Mouse (Mus musculus) forebrain, postnatal 0 days (tissue): Measurements from ENCODE around the gene Kif4. TPM values are rescaled to one million over a fixed set of nuclear protein-coding genes. Genes with fewer than 3 reads are reported as not detected.
A peak's percentile ranks its signal among the peaks of the same experiment; 100 is the strongest.

Experiments used
- ATAC-seq: fragments of 200-750 bp; cut with Nextera tagmentation; 2 replicates; pipeline ENCODE4 v1.8.0; 2017; ENCODE audit warnings: mild to moderate bottlenecking, moderate library complexity
- DNase-seq: peaks from one replicate; pipeline ENCODE4 v3.0.0-alpha.2; 2015
- H3K27ac ChIP-seq: fragments of 300-500 bp; sonication (generic); 2 replicates; pipeline ENCODE4 v1.5.1; 2014; ENCODE audit warnings: low read depth, mild to moderate bottlenecking, antibody characterized with exemption, low read length, moderate library complexity, mixed read lengths
- H3K27me3 ChIP-seq: fragments of 300-500 bp; sonication (generic); 2 replicates; pipeline ENCODE4 v1.6.1; 2014; ENCODE audit warnings: mild to moderate bottlenecking, low read length, mixed read lengths; ENCODE audit not compliant: insufficient read depth
- H3K36me3 ChIP-seq: fragments of 300-500 bp; sonication (generic); 2 replicates; pipeline ENCODE4 v1.6.1; 2014; ENCODE audit warnings: mild to moderate bottlenecking, moderate library complexity; ENCODE audit not compliant: insufficient read depth
- H3K4me1 ChIP-seq: fragments of 300-500 bp; sonication (generic); 2 replicates; pipeline ENCODE4 v1.6.1; 2014; ENCODE audit warnings: antibody characterized with exemption; ENCODE audit not compliant: insufficient read depth
- H3K4me2 ChIP-seq: fragments of 300-500 bp; sonication (generic); 2 replicates; pipeline ENCODE4 v1.6.1; 2014; ENCODE audit warnings: low read depth, mild to moderate bottlenecking, moderate library complexity
- H3K4me3 ChIP-seq: fragments of 300-500 bp; sonication (generic); 2 replicates; pipeline ENCODE4 v1.5.1; 2014; ENCODE audit warnings: low read depth, low read length, mixed read lengths
- H3K9ac ChIP-seq: fragments of 300-500 bp; sonication (generic); 2 replicates; pipeline ENCODE4 v1.6.1; 2014; ENCODE audit warnings: mild to moderate bottlenecking
- H3K9me3 ChIP-seq: fragments of 300-500 bp; sonication (generic); 2 replicates; pipeline ENCODE4 v1.6.1; 2016; ENCODE audit warnings: low read length
- CTCF ChIP-seq: sonication (generic); IDR thresholded peaks from 2 replicates; pipeline ENCODE4 v1.5.1; 2016; ENCODE audit warnings: antibody characterized with exemption, control low read depth, low read depth
- WGBS: fragments of 180-500 bp; shearing (Covaris S2); extraction: QIAGEN DNeasy Blood & Tissue Kit; methylation state at CpG from one replicate; pipeline ENCODE4 v1.1.7; 2014; 5-methylcytosine and 5-hydroxymethylcytosine counted together
- polyA plus RNA-seq: library from polyadenylated mRNA; unstranded; fragments of >200 nt; fragmentation: Nextera tagmentation; extraction: Ambion mirVana; gene quantifications from 2 replicates; pipeline ENCODE4 v1.2.1, GENCODE M21; 2015
- total RNA-seq: library from RNA; depleted of rRNA; stranded (reverse); fragments of >200 nt; gene quantifications from 2 replicates; pipeline ENCODE4 v1.2.3, GENCODE M21; 2014

The Kif4 gene
- total and polyA plus RNA-seq, 2 experiments from 2014 or later, result 3.1 to 6.7 TPM

DNA sequence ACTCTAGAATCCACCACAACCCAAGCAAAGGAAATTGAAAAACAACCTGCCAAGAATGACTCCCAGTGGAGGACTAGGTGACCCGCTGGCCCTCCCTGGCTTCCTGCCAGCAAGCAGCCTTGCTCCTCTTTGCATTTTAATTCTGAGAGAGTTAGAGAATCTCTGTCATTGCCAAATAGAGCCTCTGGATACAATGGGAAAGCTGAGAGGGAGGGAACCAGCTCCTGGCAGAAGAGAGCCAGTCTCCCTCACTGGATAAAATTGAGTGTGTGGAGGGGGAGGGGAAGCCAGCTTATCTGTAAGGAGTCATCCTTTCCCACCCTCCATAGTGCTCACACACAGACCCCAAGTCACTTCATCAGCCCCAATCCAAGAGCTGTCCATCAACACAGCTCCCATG is 103.4 kb downstream of the Kif4 start:
- H3K4me3 ChIP-seq, result no peak overlapping the region
- no peak overlapping the region for H3K9ac ChIP-seq
- no peak overlapping the region for H3K4me2 ChIP-seq
- ATAC-seq, result peak; percentile 21; the same call in 1 of the 2 replicates
- H3K27ac ChIP-seq, result no peak overlapping the region
- H3K27me3 ChIP-seq, result no peaks in the 10 kb centered on the region
- H3K4me1 ChIP-seq, result no peaks in the 10 kb centered on the region
- no peak for TF ChIP-seq CTCF
- WGBS, result 29% methylated on average over 1 of the region's 1 CpGs
- H3K9me3 ChIP-seq, result no peaks in the 10 kb centered on the region
- no peaks in the 10 kb centered on the region for H3K36me3 ChIP-seq
- peak; percentile 44 for DNase-seq

- Histone ChIP-seq H3K9me3 (no peaks in the 10 kb centered on the region), H3K36me3 (no peaks in the 10 kb centered on the region), H3K4me3 (peak within 1 kb of the TSS; percentile 24), H3K27ac (peak within 1 kb of the TSS; percentile 29), H3K27me3 (no peaks in the 10 kb centered on the region), H3K9ac (peak within 1 kb of the TSS; percentile 41), H3K4me1 (no peaks in the 10 kb centered on the region), H3K4me2 (peak within 1 kb of the TSS; percentile 47)
- peak; percentile 42 for DNase-seq
- TF ChIP-seq CTCF, result peak; percentile 62
- WGBS, result 17% methylated on average over 8 of the region's 8 CpGs
- peak; percentile 83 for ATAC-seq
Observed at GRCm38 (mm10) chrX:100729665-100730188, 104.2 kb downstream of the Kif4 start, which contains the start of gene Gdpd2. TSS of gene Gdpd2 (plus strand) at chrX:100729873.

GRCm38 (mm10) chrX:100730266-100730665 is 104.7 kb downstream of the Kif4 start:
- no peaks in the 10 kb centered on the region for H3K4me1 ChIP-seq
- DNase-seq (no peak), ATAC-seq (peak; percentile 50)
- 30% methylated on average over 8 of the region's 8 CpGs for WGBS
- H3K4me2 ChIP-seq, result peak overlapping the region; percentile 47
- no peak for TF ChIP-seq CTCF
- H3K9me3 ChIP-seq, result no peaks in the 10 kb centered on the region
- H3K36me3 ChIP-seq, result no peaks in the 10 kb centered on the region
- no peaks in the 10 kb centered on the region for H3K27me3 ChIP-seq
- peak overlapping the region; percentile 21; the same call in 1 of the 2 replicates for H3K27ac ChIP-seq
- peak overlapping the region; percentile 24 for H3K4me3 ChIP-seq
- H3K9ac ChIP-seq, result peak overlapping the region; percentile 41

GRCm38 (mm10) chrX:100734359-100734758 is 108.8 kb downstream of the Kif4 start:
- WGBS, result 79% methylated on average over 7 of the region's 7 CpGs
- no peak for DNase-seq
- Histone ChIP-seq H3K9ac (no peak overlapping the region), H3K27me3 (no peaks in the 10 kb centered on the region), H3K36me3 (no peaks in the 10 kb centered on the region), H3K27ac (no peak overlapping the region), H3K4me1 (no peaks in the 10 kb centered on the region), H3K4me3 (no peak overlapping the region), H3K9me3 (no peaks in the 10 kb centered on the region), H3K4me2 (no peak overlapping the region)
- TF ChIP-seq CTCF, result no peak
- ATAC-seq, result no peak

- H3K9me3 ChIP-seq, result no peaks in the 10 kb centered on the region
- no peaks in the 10 kb centered on the region for H3K27me3 ChIP-seq
- peak; percentile 76 for ATAC-seq
- peak; percentile 71 for TF ChIP-seq CTCF
- H3K36me3 ChIP-seq, result no peaks in the 10 kb centered on the region
- DNase-seq, result peak; percentile 65
- peak overlapping the region; percentile 34 for H3K4me3 ChIP-seq
- peak overlapping the region; percentile 39 for H3K9ac ChIP-seq
- WGBS, result 23% methylated on average over 14 of the region's 14 CpGs
- H3K4me1 ChIP-seq, result no peaks in the 10 kb centered on the region
- peak overlapping the region; percentile 38 for H3K4me2 ChIP-seq
- no peak overlapping the region for H3K27ac ChIP-seq
Observed at GRCm38 (mm10) chrX:100738918-100739317, 113.4 kb downstream of the Kif4 start.

- TF ChIP-seq CTCF, result no peak
- peak; percentile 47 for DNase-seq
- Histone ChIP-seq H3K4me1 (no peaks in the 10 kb centered on the region), H3K9ac (peak overlapping the region; percentile 39), H3K4me3 (peak overlapping the region; percentile 34), H3K27ac (no peak overlapping the region), H3K4me2 (peak overlapping the region; percentile 38), H3K27me3 (no peaks in the 10 kb centered on the region), H3K36me3 (no peaks in the 10 kb centered on the region), H3K9me3 (no peaks in the 10 kb centered on the region)
- 39% methylated on average over 10 of the region's 10 CpGs for WGBS
- peak; percentile 80 for ATAC-seq
Observed at GRCm38 (mm10) chrX:100739443-100739842, 113.9 kb downstream of the Kif4 start.

GRCm38 (mm10) chrX:100740785-100741184 is 115.2 kb downstream of the Kif4 start:
- no peaks in the 10 kb centered on the region for H3K36me3 ChIP-seq
- H3K4me1 ChIP-seq, result no peaks in the 10 kb centered on the region
- no peak overlapping the region for H3K9ac ChIP-seq
- no peaks in the 10 kb centered on the region for H3K27me3 ChIP-seq
- no peak for ATAC-seq
- no peak for TF ChIP-seq CTCF
- H3K9me3 ChIP-seq, result no peaks in the 10 kb centered on the region
- DNase-seq, result no peak
- no peak overlapping the region for H3K4me2 ChIP-seq
- H3K27ac ChIP-seq, result no peak overlapping the region
- no peak overlapping the region for H3K4me3 ChIP-seq
- WGBS, result 52% methylated on average over 6 of the region's 6 CpGs
